8 mouse cellular contexts compared by ENCODE assay signal in genomic region chr15:98609331-98610130, GRCm38 (mm10). TPM values are rescaled to one million over a fixed set of nuclear protein-coding genes. Genes with fewer than 3 reads are reported as not detected.
DNase-seq lines count a peak whose midpoint lies in the region; ATAC-seq lines count a peak whose summit lies in the region.

TSS of gene Adcy6 (minus strand) at chr15:98610076.

- H3K9me3 ChIP-seq in forebrain, embryonic 13.5 days (replicated peaks) = no peaks in the 10 kb centered on the region
- H3K9me3 ChIP-seq in heart, embryonic 15.5 days (replicated peaks) = no peaks in the 10 kb centered on the region
- H3K9me3 ChIP-seq in liver, embryonic 13.5 days (replicated peaks) = no peaks in the 10 kb centered on the region
- no peaks in the 10 kb centered on the region for H3K9me3 ChIP-seq in neural tube, embryonic 11.5 days (ENCODE audit: control insufficient read depth, low read length)

- peaks cover 5% of the 10 kb centered on the region for H3K36me3 ChIP-seq in forebrain, embryonic 13.5 days (ENCODE audit: poor library complexity, severe bottlenecking)
- H3K36me3 ChIP-seq in heart, embryonic 15.5 days = 0 out of 2 replicates have a peak, but pooled peaks cover 1% of the 10 kb centered on the region
- H3K36me3 ChIP-seq in liver, embryonic 13.5 days = peaks cover 6% of the 10 kb centered on the region
- no peaks in the 10 kb centered on the region for H3K36me3 ChIP-seq in neural tube, embryonic 11.5 days (ENCODE audit: control insufficient read depth, insufficient read depth, low read length)

- WGBS in forebrain, embryonic 13.5 days = under 1% methylated on average over 54 of the region's 75 CpGs
- WGBS in heart, embryonic 15.5 days = under 1% methylated on average over 65 of the region's 75 CpGs
- WGBS in liver, embryonic 13.5 days (ENCODE audit: insufficient replicate concordance) = 2% methylated on average over 65 of the region's 75 CpGs
- whole genome bisulfite sequencing in neural tube, embryonic 11.5 days = under 1% methylated on average over 51 of the region's 75 CpGs

- H3K27ac ChIP-seq in forebrain, embryonic 13.5 days = peak within 1 kb of the TSS; percentile 78
- H3K27ac ChIP-seq in heart, embryonic 15.5 days = peak within 1 kb of the TSS; percentile 97
- H3K27ac ChIP-seq in liver, embryonic 13.5 days = peak within 1 kb of the TSS; percentile 99
- peak within 1 kb of the TSS; percentile 86 for H3K27ac ChIP-seq in neural tube, embryonic 11.5 days (ENCODE audit: low read depth, low read length)

- H3K27me3 ChIP-seq in forebrain, embryonic 13.5 days = no peaks in the 10 kb centered on the region
- no peaks in the 10 kb centered on the region for H3K27me3 ChIP-seq in heart, embryonic 15.5 days
- H3K27me3 ChIP-seq in liver, embryonic 13.5 days = no peaks in the 10 kb centered on the region
- H3K27me3 ChIP-seq in neural tube, embryonic 11.5 days (ENCODE audit: control insufficient read depth, insufficient read depth, low read length) = no peaks in the 10 kb centered on the region

- peaks cover 31% of the 10 kb centered on the region for H3K4me1 ChIP-seq in forebrain, embryonic 13.5 days
- peaks cover 36% of the 10 kb centered on the region for H3K4me1 ChIP-seq in heart, embryonic 15.5 days (replicated peaks)
- H3K4me1 ChIP-seq in liver, embryonic 13.5 days (replicated peaks) = peaks cover 58% of the 10 kb centered on the region
- peaks cover 14% of the 10 kb centered on the region for H3K4me1 ChIP-seq in neural tube, embryonic 11.5 days (ENCODE audit: control insufficient read depth, insufficient read depth, low read length)

- H3K4me2 ChIP-seq in forebrain, embryonic 13.5 days = peak within 1 kb of the TSS; percentile 92
- H3K4me2 ChIP-seq in heart, embryonic 15.5 days = peak within 1 kb of the TSS; percentile 78
- H3K4me2 ChIP-seq in liver, embryonic 13.5 days = peak within 1 kb of the TSS; percentile 99
- H3K4me2 ChIP-seq in neural tube, embryonic 11.5 days (ENCODE audit: low read depth) = peak within 1 kb of the TSS; percentile 94

- peak; percentile 31 to 43 for DNase-seq in CD8-positive naive resting alpha-beta T cell, adult 2 months (ENCODE audit: low read depth in 2 of 2, low spot score in 2 of 2)
- DNase-seq in cerebellum, adult 11 months = peak; percentile 66
- peak; percentile 92 for DNase-seq in kidney, postnatal 14 days
- DNase-seq in liver, embryonic 13.5 days = peak; percentile 35
- DNase-seq in neural tube, embryonic 11.5 days (ENCODE audit: low spot score) = peak; percentile 90
- peak; percentile 80 for DNase-seq in testis, postnatal 10 days (ENCODE audit: low spot score)

- H3K4me3 ChIP-seq in forebrain, embryonic 13.5 days = peak within 1 kb of the TSS; percentile 80
- H3K4me3 ChIP-seq in heart, embryonic 15.5 days = peak within 1 kb of the TSS; percentile 65
- H3K4me3 ChIP-seq in liver, embryonic 13.5 days (replicated peaks) = peak within 1 kb of the TSS; percentile 87
- H3K4me3 ChIP-seq in neural tube, embryonic 11.5 days (ENCODE audit: low read depth, low read length) = peak within 1 kb of the TSS; percentile 86

- peak within 1 kb of the TSS; percentile 88 for H3K9ac ChIP-seq in forebrain, embryonic 13.5 days
- H3K9ac ChIP-seq in heart, embryonic 15.5 days = peak within 1 kb of the TSS; percentile 93
- H3K9ac ChIP-seq in liver, embryonic 13.5 days = peak within 1 kb of the TSS; percentile 92
- peak within 1 kb of the TSS; percentile 89 for H3K9ac ChIP-seq in neural tube, embryonic 11.5 days (ENCODE audit: low read length)

- ATAC-seq in forebrain, embryonic 13.5 days = peak; percentile 81
- ATAC-seq in heart, embryonic 15.5 days (replicated peaks; ENCODE audit: insufficient number of reproducible peaks, insufficient read depth, low FRiP score, low read depth) = peak; percentile 65
- peak; percentile 34 for ATAC-seq in liver, embryonic 13.5 days (ENCODE audit: low read depth)
- peak; percentile 83 for ATAC-seq in neural tube, embryonic 11.5 days (ENCODE audit: insufficient read depth, low FRiP score, low TSS enrichment)

RNA-seq across cellular contexts. Expression of gene Adcy6, which starts in this region (rescaled TPM):
- polyA plus RNA-seq in forebrain, embryonic 13.5 days (2015; fragmentation: Nextera tagmentation; extraction: Ambion mirVana) = 8.9 and 10.3 TPM in 2 replicates
- 36.5 and 43.0 TPM in 2 replicates for polyA plus RNA-seq in heart, embryonic 15.5 days (2015; fragmentation: Nextera tagmentation; extraction: Ambion mirVana)
- 5.2 and 6.2 TPM in 2 replicates for polyA plus RNA-seq in liver, embryonic 13.5 days (2015; fragmentation: Nextera tagmentation; extraction: Ambion mirVana)
- 11.4 and 12.7 TPM in 2 replicates for polyA plus RNA-seq in neural tube, embryonic 11.5 days (2014; fragmentation: Nextera tagmentation; extraction: Ambion mirVana)

Comparison
In these comparisons a context has a peak if more than half of its experiments do, and no peak if none do; other contexts are left out.
1. Peak in every context shown above with its lines: DNase-seq, ATAC-seq, H3K4me3 ChIP-seq and H3K27ac ChIP-seq.
2. DNase-seq: peak in every context shown above with its lines; median percentile 92 in kidney, postnatal 14 days; 90 in neural tube, embryonic 11.5 days; 80 in testis, postnatal 10 days; 66 in cerebellum, adult 11 months; 37 in CD8-positive naive resting alpha-beta T cell, adult 2 months; 35 in liver, embryonic 13.5 days.